Mouse (Mus musculus): ENCODE measurements around the gene Gm609. TPM values are rescaled to one million over a fixed set of nuclear protein-coding genes. Genes with fewer than 3 reads are reported as not detected.

The Gm609 gene
- total RNA-seq, 2 experiments from 2014 or later = not detected

DNA sequence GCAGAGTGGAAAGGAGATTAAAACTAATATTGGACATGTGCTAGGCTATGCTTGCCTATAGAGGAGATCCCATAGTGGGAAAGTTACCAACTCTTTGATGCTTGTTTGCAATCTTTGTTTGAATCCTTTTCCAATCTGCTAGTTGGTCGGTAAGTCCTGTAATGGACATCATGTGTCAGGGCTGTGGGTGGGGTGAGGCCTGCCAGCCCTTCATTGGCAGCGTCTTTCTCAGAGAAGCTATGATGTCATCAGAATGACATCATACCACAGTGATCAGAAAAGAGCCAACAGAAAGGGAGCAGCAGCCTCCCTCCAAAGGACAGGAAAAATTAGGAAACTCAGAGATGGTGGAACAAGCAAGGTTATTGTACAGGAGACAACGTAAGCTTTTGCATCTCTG, 93.4 kb downstream of the Gm609 start:
- no peak for DNase-seq
- intact Hi-C loops (cut with DNase I) = no loop called here

DNA sequence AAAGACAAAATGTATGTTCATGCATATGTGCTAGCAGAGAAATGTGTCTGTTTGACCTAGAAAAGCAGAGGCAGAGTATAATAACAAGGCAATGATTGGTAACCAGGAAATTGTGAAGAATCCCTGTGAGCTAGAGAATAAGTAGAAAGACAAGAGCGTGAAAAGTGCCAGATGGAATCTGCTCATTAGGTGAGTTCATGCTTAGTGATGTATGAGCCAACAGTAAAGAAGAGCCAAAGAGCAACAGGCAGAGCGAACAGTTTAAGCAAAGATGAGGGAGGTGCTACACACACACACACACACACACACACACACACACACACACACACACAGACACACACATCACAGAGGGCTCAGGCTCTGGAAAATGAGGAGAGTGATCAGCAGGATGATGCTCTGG, 95.3 kb downstream of the Gm609 start:
- DNase-seq = no peak
- intact Hi-C loops (cut with DNase I) = no loop called here

DNA sequence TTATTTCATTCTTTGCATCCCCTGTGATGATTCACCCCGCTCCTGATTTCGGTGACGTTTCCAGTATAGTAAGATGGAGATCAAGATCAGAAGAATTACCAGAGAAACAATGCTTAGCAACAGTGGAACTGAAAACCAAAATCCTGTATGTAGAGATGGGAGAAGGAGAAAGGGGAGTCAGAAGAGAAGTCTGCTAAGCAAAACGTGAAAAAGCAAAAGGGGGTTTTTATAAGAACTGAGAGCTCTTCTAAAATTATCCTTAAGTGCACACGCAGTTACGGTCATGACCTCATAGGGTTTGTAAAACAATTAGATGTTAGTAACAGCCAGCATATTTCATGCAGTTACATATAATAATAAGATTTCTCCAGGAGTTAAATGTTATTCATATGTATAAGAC, 100.5 kb downstream of the Gm609 start:
- DNase-seq = no peak
- intact Hi-C loops (cut with DNase I) = no loop called here

DNA sequence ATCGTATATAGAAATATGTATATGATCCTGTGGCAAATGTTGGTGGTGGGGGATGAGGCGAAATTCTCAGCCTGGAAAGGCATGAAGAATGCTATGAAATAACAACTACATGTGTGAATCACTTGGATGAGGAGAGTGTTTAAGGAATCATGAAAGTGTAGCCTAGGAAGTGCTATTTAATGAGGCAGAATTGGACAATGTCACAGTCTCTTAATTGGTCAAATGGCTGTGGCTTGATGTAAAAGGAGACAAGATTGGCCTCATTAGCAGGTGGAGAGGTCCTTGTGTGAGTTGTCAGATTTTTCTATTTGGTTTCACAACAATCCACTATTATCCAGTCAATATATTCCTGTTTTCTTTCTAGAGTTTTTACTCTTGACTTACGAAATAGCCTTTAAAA, 101.1 kb downstream of the Gm609 start:
- intact Hi-C loops (cut with DNase I) = no loop called here
- no peak for DNase-seq

DNA sequence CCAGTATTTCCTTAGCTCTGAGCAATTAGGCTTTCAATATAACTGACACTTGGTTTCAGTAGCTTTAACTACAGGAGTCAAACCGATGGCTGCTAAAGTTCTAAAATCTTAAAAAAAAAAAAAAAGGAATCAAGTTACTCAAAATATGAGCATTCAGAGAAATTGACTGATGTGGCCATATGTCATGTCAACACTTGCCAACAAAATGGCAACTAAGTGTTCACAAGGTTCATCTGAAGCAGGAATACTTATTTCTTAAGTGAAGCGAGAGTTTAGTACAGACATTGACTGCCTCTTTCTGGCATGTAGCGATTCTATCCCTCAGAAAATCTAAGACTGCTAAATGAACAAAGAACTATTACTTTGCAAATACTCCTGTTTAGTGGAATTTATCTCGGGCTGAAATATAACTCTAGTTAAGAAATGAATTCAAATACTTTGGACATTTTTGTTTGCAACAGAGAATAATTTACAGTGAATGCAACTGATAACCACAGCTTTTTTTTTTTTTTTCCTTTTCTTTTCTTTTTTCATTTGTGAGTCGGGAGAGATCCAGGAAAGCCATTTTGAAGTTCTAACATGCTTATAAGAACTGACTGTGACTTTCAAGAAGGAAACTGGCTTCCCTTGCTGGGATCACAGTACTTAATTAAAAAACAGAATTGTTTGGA, 102.3 kb downstream of the Gm609 start:
- DNase-seq = no peak
- intact Hi-C loops (cut with DNase I) = no loop called here

DNA sequence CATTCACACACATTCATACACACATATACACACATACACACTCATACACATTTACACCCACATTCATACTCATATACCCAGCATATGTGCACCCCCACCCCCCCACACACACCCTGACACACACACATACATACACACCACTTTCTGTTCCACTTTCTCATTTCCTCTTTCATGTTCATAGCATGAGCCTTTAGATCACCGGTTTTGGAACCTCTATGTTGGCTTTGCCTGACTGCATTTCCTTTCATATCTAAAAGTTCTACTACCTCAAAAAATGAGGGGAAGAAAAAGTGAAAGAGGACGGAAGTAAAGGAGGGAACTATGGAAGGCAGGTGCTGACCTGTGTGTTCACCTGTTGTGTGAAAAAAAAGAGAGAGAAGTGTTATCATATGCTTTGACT, 102.9 kb downstream of the Gm609 start:
- intact Hi-C loops (cut with DNase I) = no loop called here

DNA sequence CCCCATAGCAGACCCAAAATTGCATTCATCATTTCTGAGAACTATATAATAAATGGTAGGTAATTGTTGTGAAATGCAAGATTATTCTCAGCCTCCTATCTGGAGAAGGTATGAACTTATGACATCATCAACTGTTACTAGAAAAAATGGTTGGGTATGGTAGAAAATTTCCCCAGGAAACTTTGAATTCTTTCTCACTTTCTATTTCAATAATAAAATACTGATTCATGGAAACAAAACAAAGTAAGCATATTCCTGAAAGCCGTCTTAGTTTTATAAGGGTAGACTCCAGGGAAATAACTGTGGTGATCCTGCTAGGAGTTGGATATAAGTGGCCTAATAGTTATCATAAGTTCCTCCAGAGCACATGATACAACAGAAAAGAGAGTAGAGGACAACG, 103.7 kb downstream of the Gm609 start:
- DNase-seq = no peak
- intact Hi-C loops (cut with DNase I) = no loop called here

More for the DNA sequence above, 102.9 kb downstream of the Gm609 start:
- DNase-seq = no peak

DNA sequence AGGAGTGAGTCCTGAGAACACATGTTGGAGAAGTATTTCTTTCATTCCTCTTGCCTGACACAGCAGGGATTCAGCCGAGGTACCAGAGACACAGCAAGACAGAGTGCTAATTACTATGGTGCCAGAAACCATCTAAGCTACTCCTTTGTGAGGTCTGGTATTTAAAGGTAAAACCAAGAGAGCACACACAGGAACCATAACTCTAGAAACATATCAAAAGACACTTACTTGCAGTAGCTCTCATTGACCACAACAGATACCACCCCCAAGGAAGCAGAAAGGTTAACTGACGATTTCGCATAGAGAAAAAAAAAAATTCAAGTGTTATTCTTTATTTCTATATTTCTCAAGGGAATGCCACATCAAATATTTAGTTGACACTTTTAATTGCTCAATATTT, 111.0 kb downstream of the Gm609 start:
- no peak for DNase-seq
- intact Hi-C loops (cut with DNase I) = loop anchor here (2.0 kb wide), 1 partner anchor 19 kb away; no protein-coding TSS in a partner anchor

DNA sequence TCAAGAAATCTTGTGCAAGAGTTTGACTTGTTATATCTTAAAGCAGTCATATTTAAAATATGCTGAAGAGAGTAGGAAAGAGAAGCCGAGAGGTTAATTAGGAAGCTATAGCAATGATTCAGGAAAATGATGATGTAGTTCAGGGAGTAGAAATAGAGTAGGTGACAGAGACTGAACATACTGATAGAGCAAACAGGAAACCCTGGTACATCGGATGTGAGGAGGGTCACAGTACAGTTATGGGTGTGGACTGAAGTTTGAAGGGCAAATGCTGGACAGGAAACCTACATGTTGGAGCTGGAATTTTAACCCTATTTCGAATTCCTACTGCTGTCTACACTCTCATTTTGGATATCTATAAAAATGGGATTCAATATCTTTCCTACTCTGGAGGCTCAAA, 113.8 kb downstream of the Gm609 start:
- DNase-seq = no peak
- intact Hi-C loops (cut with DNase I) = no loop called here

DNA sequence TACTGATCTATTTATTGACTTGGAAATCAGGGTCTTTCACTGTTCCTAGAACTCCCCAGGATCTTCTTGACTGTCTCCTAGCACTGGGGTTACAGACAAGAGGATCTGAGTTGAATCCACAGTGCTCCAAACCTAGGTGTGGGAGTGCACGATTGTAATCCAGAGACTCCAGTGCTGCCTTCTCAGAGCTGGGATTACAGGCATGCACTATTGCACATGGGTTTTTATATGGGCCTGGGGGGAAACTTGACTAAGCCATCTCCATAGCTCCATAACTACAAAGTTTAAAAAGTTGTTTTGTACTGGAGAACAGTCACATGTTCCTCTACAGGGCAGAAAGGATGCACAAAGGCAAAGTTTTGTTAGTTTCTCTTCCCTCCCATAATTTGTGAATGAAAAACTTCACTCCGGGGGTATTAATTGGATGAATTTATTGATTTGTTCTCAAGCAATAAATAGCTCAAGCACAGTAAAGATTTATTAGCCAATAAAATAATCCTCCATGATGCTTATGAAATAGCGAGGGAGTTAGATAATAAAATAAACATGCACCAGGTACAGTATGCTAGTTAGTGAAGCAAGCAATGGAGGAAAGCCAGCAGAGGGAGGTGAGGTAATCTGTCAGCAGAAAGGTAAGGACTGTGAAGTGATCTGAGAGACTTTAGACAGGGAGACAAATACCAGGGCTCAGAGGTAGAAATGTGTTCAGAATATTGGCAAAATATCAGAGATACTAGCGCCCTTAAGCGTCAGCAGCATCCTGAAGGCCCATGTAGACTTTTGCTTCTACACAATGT, 114.4 kb downstream of the Gm609 start:
- no peak for DNase-seq
- intact Hi-C loops (cut with DNase I) = no loop called here

DNA sequence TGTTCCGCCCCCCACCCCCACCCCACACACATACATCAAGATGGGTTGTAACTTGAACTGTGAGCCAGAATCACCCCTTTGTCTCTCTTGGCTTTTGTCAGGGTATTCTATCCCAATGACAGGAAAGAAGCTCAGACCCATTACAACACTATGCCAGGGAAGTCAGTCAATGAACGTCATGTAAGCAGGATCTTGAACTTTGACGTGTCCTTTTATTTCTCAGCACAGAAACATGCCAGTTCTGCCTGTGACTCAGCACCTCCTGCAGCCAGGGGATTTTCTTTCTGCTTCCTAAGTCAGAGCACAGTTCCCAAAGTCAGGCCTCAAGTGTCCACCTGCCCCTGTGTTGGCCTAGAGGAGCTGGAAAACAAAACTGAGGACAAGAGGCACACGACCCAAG, 115.4 kb downstream of the Gm609 start:
- intact Hi-C loops (cut with DNase I) = loop anchor here (2.0 kb wide), 1 partner anchor 31 kb away; no protein-coding TSS in a partner anchor
- DNase-seq = no peak

DNA sequence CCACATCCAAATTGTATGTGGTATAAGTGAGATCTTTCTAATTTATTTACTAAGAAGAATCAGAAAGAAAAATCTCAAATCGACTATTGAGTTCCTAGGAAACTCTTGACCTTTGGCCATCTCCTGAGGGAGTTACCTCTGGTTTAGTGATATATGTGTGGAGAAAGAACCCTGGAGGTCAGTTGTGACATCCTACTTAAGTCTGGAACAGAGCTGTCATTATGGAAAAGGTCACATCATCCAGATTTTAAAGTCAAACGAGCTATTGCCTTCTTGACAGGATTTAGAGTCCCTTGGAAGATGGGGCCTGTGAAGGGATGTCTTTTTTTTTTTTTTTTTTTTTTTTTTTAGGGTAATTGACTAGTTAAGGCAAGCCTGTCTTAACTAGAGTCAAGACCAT, 116.0 kb downstream of the Gm609 start:
- DNase-seq = no peak
- intact Hi-C loops (cut with DNase I) = loop anchor here (2.0 kb wide), 1 partner anchor 30 kb away; no protein-coding TSS in a partner anchor

DNA sequence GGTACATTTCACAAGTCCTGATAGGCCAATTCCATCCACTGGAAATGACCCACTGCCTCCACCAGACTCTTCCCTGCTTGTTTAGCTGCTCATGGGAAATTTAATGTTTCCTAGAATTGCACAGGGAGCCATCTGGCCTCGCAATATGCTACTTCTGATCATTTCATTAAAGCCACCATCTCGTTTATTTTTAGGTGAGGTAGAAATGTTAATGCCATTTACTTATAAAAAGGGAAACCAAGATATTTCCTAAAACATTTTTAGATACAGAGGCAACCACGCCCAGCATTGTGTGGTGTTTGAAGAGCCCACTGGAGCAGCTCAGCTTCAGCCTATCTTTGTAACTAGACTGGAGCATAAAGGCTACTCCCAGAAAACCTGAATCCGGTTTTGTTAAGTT, 116.5 kb downstream of the Gm609 start:
- intact Hi-C loops (cut with DNase I) = loop anchor here (2.0 kb wide), 1 partner anchor 29 kb away; no protein-coding TSS in a partner anchor
- DNase-seq = no peak

DNA sequence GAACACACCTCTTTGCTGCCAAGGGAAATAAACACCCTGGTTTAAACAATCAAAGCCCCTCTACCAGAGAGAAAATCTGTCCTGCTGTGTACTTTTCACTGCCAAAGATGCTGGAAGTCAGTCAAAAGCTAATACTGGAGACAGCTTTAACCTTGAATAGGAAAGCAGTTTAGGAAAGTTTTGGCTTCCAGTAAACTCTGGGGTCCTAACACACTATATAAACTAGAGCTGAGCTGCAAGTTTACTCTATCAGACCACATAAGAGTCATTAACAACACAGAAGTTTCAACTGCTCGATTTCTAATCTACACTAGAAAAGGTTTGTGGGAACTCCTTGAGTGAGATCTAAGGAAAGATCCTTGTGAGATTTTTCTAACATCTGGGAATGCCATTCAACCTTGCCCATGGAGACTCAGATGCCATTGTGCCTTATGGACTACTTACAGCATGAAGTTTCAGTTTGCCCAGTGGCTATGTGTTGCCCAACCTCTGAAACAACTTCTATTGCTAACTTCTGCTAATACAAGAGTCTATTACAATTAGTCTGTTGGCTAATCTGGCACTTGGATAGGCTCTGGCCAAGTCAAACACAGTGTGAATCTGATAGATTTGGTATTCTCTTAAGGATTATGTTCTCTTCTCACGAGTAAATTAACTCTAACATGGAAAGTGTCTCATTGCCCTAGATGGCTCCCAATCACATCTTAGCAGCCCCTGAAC, 117.1 kb downstream of the Gm609 start:
- no peak for DNase-seq
- intact Hi-C loops (cut with DNase I) = loop anchor here (2.0 kb wide), 1 partner anchor 29 kb away; no protein-coding TSS in a partner anchor

DNA sequence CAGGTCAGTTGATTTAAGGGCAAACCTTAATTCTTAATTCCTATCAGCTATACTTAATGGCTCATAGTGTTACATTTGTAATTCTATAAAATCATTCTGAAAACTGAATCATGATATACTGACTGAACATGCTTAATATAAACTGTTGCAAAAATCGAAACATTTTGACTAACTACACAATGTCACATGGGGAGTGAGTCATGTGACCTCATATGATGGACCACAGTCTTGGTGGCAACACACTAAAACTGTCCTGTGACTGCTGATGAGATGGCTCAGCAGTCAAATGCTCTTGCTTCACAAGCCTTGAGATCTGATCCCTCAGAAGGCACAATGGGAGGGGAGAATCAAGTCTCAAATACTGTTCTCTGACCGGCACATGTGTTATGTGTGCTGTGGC, 118.7 kb downstream of the Gm609 start:
- no peak for DNase-seq
- intact Hi-C loops (cut with DNase I) = no loop called here

DNA sequence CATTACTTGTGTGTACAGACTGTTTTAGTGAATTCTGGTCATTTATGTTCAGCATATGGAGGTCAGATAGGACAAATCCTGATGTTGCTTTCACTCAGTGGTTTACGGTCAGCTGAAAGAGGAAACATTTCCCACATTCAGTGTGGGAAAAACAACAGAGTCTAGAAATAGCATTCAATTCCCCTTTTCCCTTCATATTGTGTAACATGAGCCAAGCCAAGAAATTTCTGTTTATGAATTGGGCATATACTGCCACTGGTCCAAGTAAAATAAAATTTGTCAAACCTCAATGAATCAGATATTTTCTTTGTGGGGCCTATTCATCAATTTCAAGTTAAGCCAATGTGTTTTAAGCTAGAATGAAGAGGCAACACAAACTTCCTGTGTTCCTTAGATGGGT, 121.7 kb downstream of the Gm609 start:
- no peak for DNase-seq
- intact Hi-C loops (cut with DNase I) = loop anchor here (2.0 kb wide), 1 partner anchor 38 kb away; the partner anchor contains the start of gene Cd200

DNA sequence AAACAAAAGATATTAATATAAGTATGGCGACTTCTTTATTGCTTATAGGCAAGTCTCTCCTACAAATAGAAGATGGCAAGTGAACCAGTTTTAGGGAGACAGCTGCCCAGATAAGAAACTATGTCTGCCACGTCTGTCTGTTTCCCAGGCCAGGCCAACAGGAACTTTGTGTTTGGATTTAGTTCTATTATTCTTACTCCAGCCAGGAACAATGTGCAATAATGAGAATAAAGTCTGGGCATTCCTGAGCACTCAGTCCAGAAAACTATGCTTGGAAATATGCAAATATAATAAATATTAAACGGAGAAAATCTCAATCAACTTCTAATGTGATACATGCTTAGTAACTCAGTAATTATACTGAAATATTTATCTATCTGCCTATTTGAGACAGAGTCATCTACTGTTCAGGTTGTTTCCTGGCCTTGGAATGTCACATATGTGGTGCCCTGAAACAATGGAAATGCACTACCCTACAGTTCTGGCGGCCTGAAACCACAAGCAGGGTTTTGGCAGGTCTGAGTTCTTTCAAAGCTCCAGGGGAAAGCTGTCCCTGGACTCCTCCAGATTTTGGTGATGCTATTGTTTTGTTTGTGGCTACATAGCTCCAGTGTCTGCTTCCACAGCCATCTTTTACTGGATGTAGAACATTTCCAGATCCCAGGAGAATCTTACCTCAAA, 123.3 kb downstream of the Gm609 start:
- DNase-seq = peak in 1 of 2 experiments; percentile 23
- intact Hi-C loops (cut with DNase I) = no loop called here

DNA sequence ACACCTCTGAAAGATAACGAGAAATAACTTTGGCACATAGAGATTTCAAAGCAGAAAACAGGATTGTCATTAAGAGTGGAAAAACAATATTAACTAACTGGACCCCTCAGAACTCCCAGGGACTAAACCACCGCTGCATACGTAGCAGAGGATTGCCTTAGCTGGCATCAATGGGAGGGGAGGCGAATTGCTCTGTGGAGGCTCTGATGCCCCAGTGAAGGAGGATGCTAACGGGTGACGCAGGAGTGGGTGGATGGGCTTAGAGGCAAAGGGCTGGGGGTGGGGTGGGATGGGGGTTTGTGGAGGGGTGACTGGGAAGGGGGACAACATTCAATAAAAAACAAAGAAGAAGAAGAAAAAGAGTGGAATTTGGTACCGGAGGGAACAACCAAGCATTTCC, 126.7 kb downstream of the Gm609 start:
- intact Hi-C loops (cut with DNase I) = no loop called here
- DNase-seq = no peak

DNA sequence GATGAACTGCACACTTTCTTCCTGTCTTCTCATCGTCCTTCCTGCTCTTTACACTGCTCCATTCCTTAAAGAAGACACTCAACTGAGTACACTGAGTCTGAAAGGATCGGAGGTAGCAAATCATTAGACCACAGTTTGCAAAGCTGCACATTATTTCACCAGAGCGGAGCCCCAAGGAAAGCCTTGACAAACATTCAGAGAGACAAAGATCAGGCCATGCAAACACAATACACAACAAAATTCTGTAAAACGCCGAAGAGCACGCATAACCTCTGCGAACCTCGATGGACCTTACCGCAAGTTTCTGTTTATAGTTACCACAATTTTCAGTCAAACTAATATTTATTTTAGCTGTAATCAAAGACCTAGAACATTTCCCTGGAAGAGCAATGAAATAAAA, 127.4 kb downstream of the Gm609 start:
- DNase-seq = no peak
- intact Hi-C loops (cut with DNase I) = no loop called here

DNA sequence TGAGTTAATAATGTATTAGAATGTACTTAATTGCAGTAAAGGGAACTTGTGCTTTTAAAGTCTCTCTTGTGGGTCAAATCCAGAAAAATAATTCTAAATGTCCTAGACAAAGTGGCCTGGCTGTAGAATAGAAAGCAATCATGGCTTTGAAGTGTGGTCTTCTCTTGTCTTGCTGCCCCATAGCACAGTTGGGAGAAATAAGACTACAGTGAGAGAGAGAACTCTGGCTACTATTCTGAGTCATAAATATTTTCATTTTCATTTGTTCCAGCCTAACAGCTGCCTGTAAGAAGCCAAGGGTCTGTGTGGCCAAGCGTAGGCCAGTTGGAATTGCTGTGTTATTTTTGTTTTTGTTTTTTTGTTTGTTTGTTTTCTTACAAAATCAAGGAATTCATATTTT, 128.1 kb downstream of the Gm609 start:
- intact Hi-C loops (cut with DNase I) = no loop called here
- DNase-seq = no peak
